Mouse (Mus musculus): Measurements from ENCODE around the gene Slain2. TPM values are rescaled to one million over a fixed set of nuclear protein-coding genes. Genes with fewer than 3 reads are reported as not detected.

Slain2 gene
- polyA plus RNA-seq (2017; shearing (Covaris generic)): 71.0 TPM

GRCm38 (mm10) chr5:72913648-72914557 is at the start of gene Slain2:
Gene Slain2 (plus strand): TSS chr5:72914304.

DNA sequence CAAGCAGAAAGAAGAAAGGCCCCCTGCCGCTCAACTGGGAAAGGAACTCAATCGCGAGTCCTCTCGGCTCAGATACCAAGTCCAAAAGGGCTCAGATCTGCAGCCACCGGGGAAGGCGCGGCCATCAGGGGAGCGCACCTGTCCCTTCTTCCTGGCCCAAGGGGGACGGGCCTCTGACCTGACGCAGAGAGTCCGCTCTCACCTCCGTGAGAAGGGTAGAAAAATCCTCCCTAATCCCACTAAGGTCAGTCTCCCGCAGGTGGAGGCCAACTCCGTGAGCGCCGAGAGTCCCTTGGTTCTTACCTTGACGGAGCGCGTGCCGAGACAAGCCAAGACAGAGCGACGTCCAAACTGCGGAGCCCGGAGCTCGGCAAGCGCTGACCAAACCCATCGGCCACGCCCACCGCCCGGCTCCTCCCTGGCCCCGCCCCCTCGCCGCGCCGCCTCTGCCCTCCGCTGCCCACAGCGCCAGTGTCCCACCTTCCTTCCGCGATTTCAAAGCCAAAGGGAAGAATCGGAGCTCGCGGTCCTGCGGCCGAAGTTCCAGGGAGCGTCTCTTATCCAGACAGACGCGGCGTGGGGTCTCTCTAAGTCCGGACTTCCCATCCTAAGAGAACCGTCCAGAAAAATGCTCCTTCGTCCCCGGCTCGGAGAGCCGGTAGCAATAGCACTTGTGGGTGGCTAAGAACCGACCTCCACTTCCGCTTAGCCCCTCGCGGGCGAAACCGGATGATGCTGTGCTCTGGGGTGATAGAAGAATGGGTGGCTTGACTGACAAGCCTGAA is 45.8 kb upstream of the Slain2 start, which contains the start of gene Tec:
Tec (minus strand) TSS at position 393 of the 785 bp plus-strand sequence.

GRCm38 (mm10) chr5:72974602-72975001 is 60.5 kb downstream of the Slain2 start, which contains the start of gene Gm10135:
Gene Gm10135 (minus strand): TSS chr5:72974702.

GRCm38 (mm10) chr5:73006784-73007581 is 92.9 kb downstream of the Slain2 start, which contains the start of gene Slc10a4:
Gene Slc10a4 (plus strand): TSS chr5:73006883.

Other genes with a start within 250 kb of the Slain2 start
- 166 TPM for gene Txk, start 161.5 kb upstream of the Slain2 start, polyA plus RNA-seq (2017; shearing (Covaris generic))
- 15.0 TPM for gene Tec, start 45.8 kb upstream of the Slain2 start, polyA plus RNA-seq (2017; shearing (Covaris generic))
- gene Gm10135, start 60.4 kb downstream of the Slain2 start, polyA plus RNA-seq (2017; shearing (Covaris generic)): not detected
- not detected for gene Slc10a4, start 92.6 kb downstream of the Slain2 start, polyA plus RNA-seq (2017; shearing (Covaris generic))